In the genomic region with DNA sequence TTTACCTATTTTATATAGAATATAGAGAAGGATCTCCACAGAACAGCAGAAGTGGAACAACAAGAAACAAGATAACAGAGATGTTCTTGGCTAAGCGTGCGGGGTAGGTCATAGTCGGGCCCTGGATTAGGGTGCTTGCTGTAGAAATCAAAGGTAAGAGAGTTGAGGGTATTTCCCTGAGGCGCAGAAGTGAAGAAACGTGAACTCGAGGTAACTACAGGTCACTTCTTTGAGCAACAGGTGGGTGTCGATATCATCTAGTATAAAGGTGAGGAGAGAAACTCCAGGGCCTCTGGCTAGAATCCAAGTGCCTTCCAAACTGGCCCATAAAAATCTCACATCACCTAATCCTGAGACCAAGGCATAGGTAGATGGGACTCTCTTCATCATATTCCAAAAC, we compare ENCODE assay signal across 10 mouse cellular contexts.
"Had no signal": no experiment of that assay in that cellular context is flagged by ENCODE, and none has a peak within 500 bp of the region (broad histone marks: within the 10 kb centered on the region; RNA-seq: fewer than 3 reads in every experiment).

No protein-coding gene starts in this region.

- DNase-seq: left cerebral cortex, postnatal 4 days; liver, embryonic 13.5 days; liver, postnatal 0 days; lung, adult 18-20 months; lung, adult 2 months; lung, postnatal 10 days; lung, postnatal 14 days; lung, postnatal 36 days; lung, postnatal 4 days; midbrain, embryonic 14.5 days had no signal
